Mouse (Mus musculus) spleen, postnatal 14 days (tissue): ENCODE measurements around the gene Ppp2r2c.

Experiments used
- DNase-seq, 2 experiments: peaks; one replicate each; pipeline ENCODE4 v3.0.0; 2021 to 2022; ENCODE audit warnings: low spot score in 2 of 2

The Ppp2r2c gene

GRCm38 (mm10) chr5:36870916-36871315 lies 2.6 kb downstream of the Ppp2r2c start:
- no peak for DNase-seq

GRCm38 (mm10) chr5:36875956-36876355 lies 7.6 kb downstream of the Ppp2r2c start:
- no peak for DNase-seq

- DNase-seq = no peak
Measured at GRCm38 (mm10) chr5:36876777-36877396, 8.6 kb downstream of the Ppp2r2c start.

- no peak for DNase-seq
Measured at GRCm38 (mm10) chr5:36877641-36878040, 9.3 kb downstream of the Ppp2r2c start.

GRCm38 (mm10) chr5:36878801-36879200 lies 10.5 kb downstream of the Ppp2r2c start:
- DNase-seq = no peak

- DNase-seq = no peak
Measured at GRCm38 (mm10) chr5:36880622-36881021, 12.3 kb downstream of the Ppp2r2c start.

GRCm38 (mm10) chr5:36883516-36883915 lies 15.2 kb downstream of the Ppp2r2c start:
- DNase-seq = no peak

GRCm38 (mm10) chr5:36885067-36885466 lies 16.8 kb downstream of the Ppp2r2c start:
- no peak for DNase-seq

- no peak for DNase-seq
Measured at GRCm38 (mm10) chr5:36885595-36885994, 17.3 kb downstream of the Ppp2r2c start.

- DNase-seq = no peak
Measured at GRCm38 (mm10) chr5:36886298-36886697, 18.0 kb downstream of the Ppp2r2c start.

GRCm38 (mm10) chr5:36886852-36887283 lies 18.6 kb downstream of the Ppp2r2c start:
- DNase-seq = no peak

GRCm38 (mm10) chr5:36887299-36887988 lies 19.1 kb downstream of the Ppp2r2c start:
- DNase-seq = no peak

GRCm38 (mm10) chr5:36888501-36888900 lies 20.2 kb downstream of the Ppp2r2c start:
- DNase-seq = no peak

- no peak for DNase-seq
Measured at GRCm38 (mm10) chr5:36888911-36889310, 20.6 kb downstream of the Ppp2r2c start.

- DNase-seq = no peak
Measured at GRCm38 (mm10) chr5:36889380-36889886, 21.1 kb downstream of the Ppp2r2c start.

- DNase-seq = no peak
Measured at GRCm38 (mm10) chr5:36890794-36891193, 22.5 kb downstream of the Ppp2r2c start.

GRCm38 (mm10) chr5:36891793-36892470 lies 23.6 kb downstream of the Ppp2r2c start:
- no peak for DNase-seq

- DNase-seq = no peak
Measured at GRCm38 (mm10) chr5:36893263-36893662, 24.9 kb downstream of the Ppp2r2c start.

- no peak for DNase-seq
Measured at GRCm38 (mm10) chr5:36894070-36894469, 25.8 kb downstream of the Ppp2r2c start.

GRCm38 (mm10) chr5:36894604-36895368 lies 26.5 kb downstream of the Ppp2r2c start:
- DNase-seq = no peak

- no peak for DNase-seq
Measured at GRCm38 (mm10) chr5:36895621-36896573, 27.6 kb downstream of the Ppp2r2c start.
